Mouse (Mus musculus) fat pad, adult 2 months (tissue): ENCODE results near the gene Pgm2.

Source experiments
- DNase-seq: peaks from one replicate; pipeline ENCODE4 v3.0.0-alpha.2; 2011; ENCODE audit warnings: low read depth, low spot score; ENCODE audit errors: extremely low read depth

The Pgm2 gene

DNA sequence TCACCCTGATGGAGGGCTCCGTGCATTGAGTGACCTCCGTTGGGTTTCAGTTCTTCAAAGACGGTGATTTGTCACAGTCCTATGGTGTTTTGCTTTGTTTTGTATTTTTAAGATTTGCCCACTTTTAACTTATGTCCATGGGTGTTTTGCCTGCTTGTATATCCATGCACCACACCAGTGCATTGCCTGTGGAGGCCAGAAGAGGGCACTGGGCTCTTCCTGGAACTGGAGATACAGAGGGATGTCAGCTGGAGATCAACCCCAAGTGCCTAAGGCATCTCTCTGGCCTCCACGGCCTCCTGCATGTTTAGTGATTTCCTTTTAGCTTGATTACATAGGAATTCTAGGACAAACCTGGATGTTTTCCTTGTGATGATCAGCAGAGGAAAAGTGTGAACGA lies 43.6 kb downstream of the Pgm2 start:
- DNase-seq: no peak

GRCm38 (mm10) chr5:64140202-64140601 lies 47.5 kb downstream of the Pgm2 start:
- peak; percentile 82 for DNase-seq

- DNase-seq: no peak
These were observed 51.6 kb downstream of the Pgm2 start for GRCm38 (mm10) chr5:64144315-64144714.

DNA sequence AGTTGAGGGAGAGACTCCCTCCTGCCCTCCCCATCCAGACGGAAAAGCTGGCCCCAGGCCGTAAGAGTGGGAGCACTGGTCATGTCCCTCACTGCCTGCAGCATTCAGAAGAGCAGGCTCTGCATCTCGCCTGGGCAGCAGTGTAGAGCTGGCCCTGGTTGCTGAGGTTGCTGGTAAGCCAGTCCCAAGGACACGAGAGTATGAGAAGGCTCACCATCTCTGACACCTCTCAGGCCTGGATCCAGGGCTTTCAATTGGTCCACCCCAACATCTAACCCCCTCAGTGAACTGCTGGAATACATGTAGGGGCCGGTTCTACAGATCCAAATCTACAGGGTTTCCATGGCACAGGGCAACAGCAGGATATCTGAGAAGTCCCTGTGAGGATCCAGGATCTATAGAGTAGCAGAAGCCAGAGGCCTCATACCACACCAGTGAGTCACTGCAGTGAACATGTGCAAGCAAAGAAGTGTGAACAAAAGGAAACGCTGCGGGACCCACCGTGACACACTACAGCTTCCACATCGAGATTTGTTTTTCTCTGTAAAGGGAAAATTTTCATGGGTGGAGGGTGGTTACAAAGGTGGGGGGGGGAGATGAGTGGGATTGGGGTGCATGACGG lies 53.7 kb downstream of the Pgm2 start:
- DNase-seq: peak; percentile 5

- DNase-seq: no peak
These were observed 56.7 kb downstream of the Pgm2 start for GRCm38 (mm10) chr5:64149184-64150127.

GRCm38 (mm10) chr5:64153319-64153718 lies 60.6 kb downstream of the Pgm2 start:
- DNase-seq: no peak

- no peak for DNase-seq
These were observed 63.3 kb downstream of the Pgm2 start, which contains the start of gene Tbc1d1 for GRCm38 (mm10) chr5:64155861-64156550. TSS of gene Tbc1d1 (plus strand) at chr5:64156305.

GRCm38 (mm10) chr5:64156579-64156978 lies 63.8 kb downstream of the Pgm2 start:
- no peak for DNase-seq

GRCm38 (mm10) chr5:64157926-64158325 lies 65.2 kb downstream of the Pgm2 start:
- DNase-seq: no peak

DNA sequence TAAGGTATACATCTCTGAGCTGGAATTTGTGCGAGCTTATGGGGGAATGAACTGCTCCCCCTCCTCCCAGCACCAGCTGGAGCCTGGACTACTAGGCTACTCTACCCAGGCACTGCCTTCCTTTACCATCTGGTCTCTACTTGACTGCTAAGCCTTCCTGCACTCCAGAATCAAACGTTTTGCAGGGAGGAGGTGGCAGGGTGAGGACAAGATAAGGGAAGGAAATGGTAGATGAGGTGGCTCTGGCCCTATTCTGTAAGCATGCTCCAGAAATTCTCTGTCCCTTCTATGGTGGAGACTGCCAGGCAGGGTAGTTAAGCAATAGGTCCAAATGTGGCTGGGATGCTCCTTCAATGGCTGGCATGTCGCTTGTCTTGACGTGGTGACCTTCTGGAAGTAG lies 65.8 kb downstream of the Pgm2 start:
- no peak for DNase-seq

- no peak for DNase-seq
These were observed 66.5 kb downstream of the Pgm2 start for GRCm38 (mm10) chr5:64159065-64159780.

DNA sequence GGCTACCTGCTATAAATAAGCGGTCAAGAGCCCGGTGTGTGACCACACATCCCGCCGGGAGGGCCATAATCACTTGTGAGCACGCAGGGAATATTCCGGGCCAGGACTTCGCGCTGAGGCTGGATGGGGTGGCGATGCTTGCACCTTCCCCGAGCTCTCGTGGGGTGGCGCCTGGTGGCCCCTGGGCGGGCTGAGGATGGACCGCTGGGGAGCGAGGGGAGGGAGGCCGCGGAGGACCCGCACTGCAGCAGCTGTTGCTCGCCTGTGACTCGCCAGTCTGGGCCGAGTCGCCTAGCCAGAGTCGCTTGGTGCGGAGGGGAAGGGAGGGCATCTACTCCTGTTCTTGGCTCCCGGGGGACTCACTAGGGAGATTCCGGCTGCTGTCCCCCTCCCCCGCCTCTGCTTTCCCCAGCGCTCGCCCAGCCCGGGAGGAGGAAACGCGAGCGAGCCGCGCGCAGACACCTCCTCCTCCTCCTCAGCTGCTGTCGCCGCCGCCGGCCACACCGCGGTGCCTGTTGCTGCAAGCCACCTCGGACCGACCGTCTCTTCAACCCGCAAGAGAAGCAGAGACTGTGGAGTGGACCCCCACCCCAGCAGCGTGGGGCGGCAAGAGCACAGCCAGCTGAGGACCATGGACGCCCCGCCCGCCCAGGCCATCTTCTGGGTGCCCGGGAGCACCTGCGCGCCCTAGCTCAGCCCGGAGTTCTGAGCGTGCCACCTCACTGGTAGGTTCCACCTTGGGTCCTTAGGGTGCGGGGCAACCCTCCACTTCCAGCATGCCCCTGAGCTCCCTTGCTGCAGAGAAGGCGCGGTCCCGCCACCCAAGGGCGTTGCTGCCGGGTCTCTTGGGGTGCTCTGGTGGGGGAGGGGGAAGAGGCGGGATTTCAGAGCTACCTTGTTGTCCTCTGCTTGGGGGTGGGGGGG lies 67.3 kb downstream of the Pgm2 start:
- DNase-seq: no peak

- no peak for DNase-seq
These were observed 68.1 kb downstream of the Pgm2 start for GRCm38 (mm10) chr5:64160705-64161391.

DNA sequence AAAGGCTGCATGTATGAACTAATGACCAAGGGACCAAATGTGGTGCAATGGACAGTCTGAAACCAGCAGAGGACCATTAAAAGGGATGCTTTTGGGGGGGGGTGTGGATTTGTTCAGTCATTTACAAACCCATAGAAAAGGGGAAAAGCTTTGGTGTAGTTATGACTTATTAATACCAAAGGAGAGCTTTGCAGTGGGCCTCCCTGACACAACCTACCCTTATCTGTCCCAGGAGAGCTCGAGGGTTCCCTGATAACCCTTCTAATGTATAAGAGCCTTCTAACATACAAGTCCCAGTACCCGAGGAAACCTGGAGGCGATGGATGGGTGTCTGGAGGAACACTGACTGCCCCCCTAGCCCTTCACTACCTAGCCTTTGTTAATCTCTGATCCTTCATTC lies 69.2 kb downstream of the Pgm2 start:
- DNase-seq: no peak

GRCm38 (mm10) chr5:64162582-64162981 lies 69.8 kb downstream of the Pgm2 start:
- DNase-seq: no peak

GRCm38 (mm10) chr5:64164414-64164813 lies 71.7 kb downstream of the Pgm2 start:
- no peak for DNase-seq

DNA sequence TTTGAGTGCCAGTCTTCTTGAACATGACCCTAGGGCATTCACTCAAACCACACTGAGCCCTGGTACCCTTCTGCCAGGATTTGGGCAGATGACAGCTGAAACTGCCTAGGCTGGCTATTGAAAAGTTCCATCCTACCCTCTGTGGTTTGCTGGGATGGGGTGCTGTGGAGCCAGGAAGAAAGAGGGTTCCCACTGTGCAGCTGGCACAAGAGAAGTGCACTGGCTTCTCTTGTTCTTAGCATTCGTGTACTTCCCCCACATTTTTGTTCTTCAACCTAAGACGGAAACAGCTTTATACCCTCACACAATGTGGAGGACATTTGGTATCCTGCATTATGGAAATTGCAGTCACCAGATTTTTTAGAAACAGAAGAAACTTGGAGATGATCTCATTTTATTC lies 73.1 kb downstream of the Pgm2 start:
- DNase-seq: no peak

DNA sequence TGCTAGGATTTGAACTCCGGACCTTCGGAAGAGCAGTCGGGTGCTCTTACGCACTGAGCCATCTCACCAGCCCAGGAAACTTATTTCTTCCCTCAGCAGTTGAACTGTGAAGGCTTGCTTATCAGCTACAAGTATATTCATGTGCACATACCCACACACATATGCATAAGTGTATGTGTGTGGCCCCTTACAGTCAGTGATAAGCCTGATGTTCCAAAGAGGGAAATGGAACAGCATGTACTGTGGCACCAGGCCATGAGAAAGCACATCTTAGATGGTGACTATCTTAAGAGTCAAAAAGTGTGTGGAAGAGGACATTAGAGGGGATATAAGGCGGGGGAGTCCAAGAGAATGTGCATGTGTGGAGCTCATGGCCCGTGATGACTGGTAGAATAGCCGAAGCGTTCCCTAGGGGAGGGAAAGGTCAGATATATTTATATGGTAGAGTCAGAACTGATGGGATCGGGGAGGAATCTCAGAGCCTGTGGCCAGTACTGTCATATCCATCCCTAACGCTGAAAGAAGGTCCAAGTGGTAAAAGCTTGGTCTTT lies 76.3 kb downstream of the Pgm2 start:
- no peak for DNase-seq

DNA sequence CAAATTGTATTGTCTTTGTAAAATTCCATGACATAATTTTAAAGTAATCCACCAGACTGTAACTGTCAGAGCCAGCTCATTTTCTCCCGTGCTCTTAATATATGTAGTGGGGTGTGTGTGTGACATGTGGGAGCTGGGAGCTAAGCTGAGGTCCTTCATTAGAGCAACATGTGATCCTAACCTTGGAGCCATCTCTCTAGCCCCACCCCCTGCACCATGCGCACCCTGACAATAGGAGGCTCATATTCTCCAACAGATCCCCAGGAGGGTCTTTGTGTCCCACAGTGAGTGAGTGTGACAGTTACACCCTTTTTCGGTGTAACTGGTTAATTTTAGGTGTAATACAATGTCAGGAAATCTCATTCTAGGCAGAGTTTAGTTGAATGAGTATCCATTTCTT lies 80.1 kb downstream of the Pgm2 start:
- no peak for DNase-seq
